Mouse (Mus musculus): ENCODE results near the gene Rarg. TPM values are rescaled to one million over a fixed set of nuclear protein-coding genes. Genes with fewer than 3 reads are reported as not detected.

Gene Rarg
- polyA plus RNA-seq, 1 experiment from 2014 or later = 19.2 TPM

DNA sequence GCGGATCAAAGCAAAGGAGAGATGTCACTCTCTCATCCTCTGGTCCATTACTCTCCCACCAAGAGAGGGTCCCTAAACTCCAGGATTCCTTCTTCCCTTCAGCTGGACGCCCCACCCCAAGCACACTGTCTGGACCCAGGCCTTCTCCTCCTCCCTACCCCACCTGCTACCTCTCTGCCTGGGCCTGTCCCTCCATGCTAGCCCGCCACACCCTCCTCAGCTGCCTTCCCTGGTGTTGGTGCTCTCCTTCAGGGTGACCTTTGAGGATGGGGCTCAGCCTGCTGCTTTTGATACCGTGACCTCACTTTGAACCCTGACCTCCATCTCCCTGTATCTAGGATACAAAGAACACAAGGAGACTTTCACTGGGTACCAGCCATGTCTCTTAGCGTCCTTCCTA is 6.8 kb downstream of the Rarg start:
- no peak for ATAC-seq (ENCODE audit: low FRiP score, low read depth)
- Histone ChIP-seq H3K4me1 (peaks cover 37% of the 10 kb centered on the region), H3K4me3 (no peak overlapping the region), H3K27ac (replicated peaks) (no peak overlapping the region), H3K9me3 (no peaks in the 10 kb centered on the region), H3K4me2 (replicated peaks) (no peak overlapping the region), H3K9ac (replicated peaks) (no peak overlapping the region), H3K36me3 (no peaks in the 10 kb centered on the region), H3K27me3 (peaks cover 96% of the 10 kb centered on the region)
- 44% methylated on average over 5 of the region's 5 CpGs for WGBS

DNA sequence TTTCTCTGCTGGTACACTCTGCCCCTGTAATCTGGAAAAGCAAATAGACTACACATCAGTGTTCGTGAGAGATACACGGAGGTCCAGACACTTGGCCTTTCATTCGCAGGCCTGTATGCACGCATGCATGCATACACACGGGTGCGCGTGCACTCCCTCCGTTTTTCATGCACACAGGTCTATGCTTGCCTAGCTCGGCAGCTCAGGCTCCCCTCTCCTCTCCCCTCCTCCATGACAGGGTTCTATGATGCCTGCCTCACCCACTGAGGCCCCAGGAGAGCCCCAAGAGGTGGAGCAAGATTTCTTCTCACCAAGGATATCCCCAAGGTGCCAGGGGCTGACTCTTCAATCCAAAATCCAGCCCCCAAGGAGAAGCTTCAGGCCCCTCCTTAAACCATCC is 7.3 kb downstream of the Rarg start:
- H3K27me3 ChIP-seq = peaks cover 96% of the 10 kb centered on the region
- H3K36me3 ChIP-seq = no peaks in the 10 kb centered on the region
- H3K27ac ChIP-seq (replicated peaks) = 0 out of 2 replicates have a peak overlapping the region, but pooled peaks have one; percentile 6
- H3K9ac ChIP-seq (replicated peaks) = no peak overlapping the region
- H3K4me1 ChIP-seq = peaks cover 43% of the 10 kb centered on the region
- no peaks in the 10 kb centered on the region for H3K9me3 ChIP-seq
- no peak for ATAC-seq (ENCODE audit: low FRiP score, low read depth)
- H3K4me3 ChIP-seq = no peak overlapping the region
- WGBS = 55% methylated on average over 9 of the region's 9 CpGs
- peak overlapping the region; percentile 17; the same call in 1 of the 2 replicates for H3K4me2 ChIP-seq (replicated peaks)

DNA sequence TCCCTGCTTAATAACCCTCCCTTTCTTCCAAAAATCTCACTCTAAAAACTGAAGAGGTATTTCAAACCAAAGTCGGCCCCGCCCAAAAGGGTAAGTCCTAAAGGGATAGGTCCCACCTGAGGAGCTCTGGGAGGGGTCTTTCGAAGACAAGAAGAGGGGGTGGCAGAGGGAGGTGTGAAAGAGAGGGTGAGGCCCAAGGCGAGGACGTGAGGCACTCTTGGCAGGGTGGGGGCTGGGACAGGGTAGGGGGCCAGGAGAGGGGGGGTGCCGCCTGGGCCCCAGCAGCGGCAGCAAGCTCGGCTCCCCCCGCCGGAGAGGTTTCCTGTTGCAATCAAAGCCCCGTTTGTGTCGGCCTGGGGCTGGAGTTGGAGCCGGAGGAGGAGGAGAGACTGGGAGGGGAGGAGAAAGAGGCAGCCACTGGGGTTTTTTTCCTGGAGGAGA is 8.0 kb downstream of the Rarg start:
- no peak for ATAC-seq (ENCODE audit: low FRiP score, low read depth)
- 5% methylated on average over 12 of the region's 13 CpGs for WGBS
- H3K9ac ChIP-seq (replicated peaks) = no peak overlapping the region
- H3K4me3 ChIP-seq = no peak overlapping the region
- peaks cover 96% of the 10 kb centered on the region for H3K27me3 ChIP-seq
- H3K4me2 ChIP-seq (replicated peaks) = peak overlapping the region; percentile 17
- no peaks in the 10 kb centered on the region for H3K36me3 ChIP-seq
- peaks cover 46% of the 10 kb centered on the region for H3K4me1 ChIP-seq
- no peaks in the 10 kb centered on the region for H3K9me3 ChIP-seq
- 0 out of 2 replicates have a peak overlapping the region, but pooled peaks have one; percentile 6 for H3K27ac ChIP-seq (replicated peaks)

DNA sequence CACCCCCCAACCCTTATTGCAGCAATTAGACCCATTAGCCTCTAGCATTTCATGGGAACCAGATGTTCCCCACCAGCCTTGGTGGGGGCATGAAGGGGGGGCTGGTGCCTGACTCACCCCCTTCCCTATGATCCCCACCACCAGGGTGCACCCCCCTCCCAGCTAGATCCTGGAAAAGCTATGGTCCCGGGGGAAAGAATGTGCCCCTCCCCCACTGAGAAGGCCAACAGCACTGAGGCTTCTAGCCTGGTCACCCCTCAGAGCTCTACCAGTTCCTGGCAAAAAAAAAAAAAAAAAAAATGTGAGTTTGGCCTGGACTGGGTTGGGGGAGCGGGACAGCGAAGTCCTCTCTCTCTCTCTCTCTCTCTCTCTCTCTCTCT is 8.5 kb downstream of the Rarg start:
- peaks cover 96% of the 10 kb centered on the region for H3K27me3 ChIP-seq
- H3K4me3 ChIP-seq = no peak overlapping the region
- H3K9me3 ChIP-seq = no peaks in the 10 kb centered on the region
- H3K36me3 ChIP-seq = no peaks in the 10 kb centered on the region
- H3K9ac ChIP-seq (replicated peaks) = no peak overlapping the region
- H3K4me2 ChIP-seq (replicated peaks) = no peak overlapping the region
- 0% methylated on average over 1 of the region's 3 CpGs for WGBS
- peaks cover 46% of the 10 kb centered on the region for H3K4me1 ChIP-seq
- no peak for ATAC-seq (ENCODE audit: low FRiP score, low read depth)
- H3K27ac ChIP-seq (replicated peaks) = no peak overlapping the region

DNA sequence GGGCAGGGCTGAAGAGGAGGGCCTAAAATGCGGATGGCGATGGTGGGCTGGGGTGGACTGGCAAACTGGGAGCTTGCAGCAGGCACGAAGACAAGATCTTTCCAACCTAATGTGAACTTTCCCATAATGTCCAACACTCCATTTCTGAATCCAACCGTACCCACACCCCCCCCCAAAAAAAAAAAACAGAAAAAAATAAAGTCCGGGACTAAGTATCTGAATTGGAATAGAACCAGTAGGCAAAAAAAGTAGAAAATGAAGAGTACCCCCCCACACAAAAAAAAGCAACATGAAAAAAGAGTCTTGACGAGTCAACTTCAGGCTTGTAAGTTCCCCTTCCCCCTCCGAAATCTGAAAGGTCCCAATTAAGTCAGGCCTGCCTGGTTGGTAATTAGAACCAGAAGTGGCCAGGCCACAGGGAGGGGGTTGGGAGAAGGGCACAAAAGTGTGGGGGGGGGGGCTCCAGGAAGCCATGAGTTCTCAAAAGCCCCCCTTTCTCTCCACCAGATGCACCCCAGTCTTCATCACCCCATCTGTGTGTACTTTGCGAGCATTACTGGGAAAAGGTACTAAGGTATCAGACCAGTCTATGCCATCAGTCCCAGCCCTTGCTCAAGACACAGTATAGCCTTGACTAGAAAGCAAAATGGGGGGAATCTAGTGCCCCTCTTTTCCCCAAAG is 9.0 kb downstream of the Rarg start:
- peak overlapping the region; percentile 99 for H3K4me2 ChIP-seq (replicated peaks)
- no peaks in the 10 kb centered on the region for H3K36me3 ChIP-seq
- peak overlapping the region; percentile 59; the same call in 1 of the 2 replicates for H3K9ac ChIP-seq (replicated peaks)
- peaks cover 51% of the 10 kb centered on the region for H3K4me1 ChIP-seq
- peak overlapping the region; percentile 60; the same call in 1 of the 2 replicates for H3K27ac ChIP-seq (replicated peaks)
- no peaks in the 10 kb centered on the region for H3K9me3 ChIP-seq
- WGBS = 6% methylated on average over 8 of the region's 8 CpGs
- peaks cover 96% of the 10 kb centered on the region for H3K27me3 ChIP-seq
- no peak for ATAC-seq (ENCODE audit: low FRiP score, low read depth)
- H3K4me3 ChIP-seq = peak overlapping the region; percentile 67

DNA sequence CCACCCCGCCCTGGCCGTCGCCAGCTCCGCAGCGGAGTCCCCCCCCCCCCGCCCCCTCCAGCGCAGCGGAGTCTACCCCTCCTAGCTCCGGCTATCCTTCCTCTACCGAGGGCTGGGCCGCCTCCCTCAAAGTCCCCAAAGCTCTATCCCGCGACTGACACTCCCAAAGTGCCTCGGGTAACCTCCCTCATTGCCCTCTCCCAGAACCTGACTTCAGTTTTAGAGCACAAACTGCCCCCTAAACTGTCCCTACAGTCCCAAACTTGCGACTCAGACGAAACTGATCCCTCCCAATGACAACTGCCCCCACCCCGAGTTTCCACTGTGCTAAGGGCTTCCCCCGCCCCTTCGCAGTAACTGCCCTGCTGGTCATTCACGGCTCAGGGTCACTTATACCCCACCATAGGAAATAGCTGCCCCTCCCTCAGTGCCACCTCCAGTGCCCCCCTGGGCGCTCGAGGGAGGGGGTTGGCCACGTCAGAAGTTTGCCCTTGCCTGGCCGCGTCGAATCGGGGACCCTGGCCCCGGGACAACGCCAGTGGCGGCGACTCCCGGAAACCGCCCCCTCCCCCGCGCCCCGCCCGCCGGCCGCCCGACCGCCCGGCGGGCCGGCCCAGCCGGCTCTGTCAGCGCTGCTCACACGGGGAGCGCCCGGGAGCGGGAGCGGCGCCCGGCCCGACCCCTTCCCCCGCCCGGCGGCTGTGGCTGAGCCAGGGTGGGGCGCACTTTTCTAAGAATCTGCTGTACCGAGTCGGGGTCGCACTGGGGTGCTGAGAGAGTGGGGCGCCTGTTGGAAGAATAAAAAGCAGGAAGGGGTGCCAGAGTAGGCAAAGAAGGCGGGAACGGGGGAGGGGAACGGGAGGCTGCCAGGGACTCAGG is 9.8 kb downstream of the Rarg start:
- no peaks in the 10 kb centered on the region for H3K9me3 ChIP-seq
- H3K4me2 ChIP-seq (replicated peaks) = peak overlapping the region; percentile 99
- H3K9ac ChIP-seq (replicated peaks) = peak overlapping the region; percentile 59
- ATAC-seq (ENCODE audit: low FRiP score, low read depth) = peak; percentile 32
- WGBS = under 1% methylated on average over 57 of the region's 65 CpGs
- H3K36me3 ChIP-seq = no peaks in the 10 kb centered on the region
- H3K27ac ChIP-seq (replicated peaks) = peak overlapping the region; percentile 60
- H3K4me1 ChIP-seq = peaks cover 58% of the 10 kb centered on the region
- H3K4me3 ChIP-seq = peak overlapping the region; percentile 67
- H3K27me3 ChIP-seq = peaks cover 99% of the 10 kb centered on the region

DNA sequence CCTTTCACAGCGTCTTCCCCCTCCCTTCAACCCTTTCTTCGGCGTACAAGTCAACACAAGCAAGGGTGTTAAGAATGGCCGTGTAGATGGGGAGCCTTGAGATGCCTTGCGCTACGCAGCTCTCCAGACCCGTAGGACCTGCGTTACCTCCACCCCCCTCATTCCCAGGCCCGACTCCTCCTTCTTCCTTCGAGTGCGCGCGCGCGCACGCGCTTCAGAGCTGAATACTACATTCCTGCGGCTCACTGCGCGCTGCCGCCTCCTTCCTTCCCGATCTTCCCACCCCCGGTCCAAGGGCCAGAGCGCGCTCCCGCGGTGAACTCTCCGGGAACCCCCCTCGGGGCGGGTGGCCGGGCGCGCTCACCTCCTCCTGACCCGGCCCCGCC is 10.5 kb downstream of the Rarg start:
- H3K4me2 ChIP-seq (replicated peaks) = peak overlapping the region; percentile 99
- no peaks in the 10 kb centered on the region for H3K36me3 ChIP-seq
- peaks cover 99% of the 10 kb centered on the region for H3K27me3 ChIP-seq
- H3K27ac ChIP-seq (replicated peaks) = 0 out of 2 replicates have a peak overlapping the region, but pooled peaks have one; percentile 35
- peaks cover 58% of the 10 kb centered on the region for H3K4me1 ChIP-seq
- no peaks in the 10 kb centered on the region for H3K9me3 ChIP-seq
- peak; percentile 72 for ATAC-seq (ENCODE audit: low FRiP score, low read depth)
- H3K4me3 ChIP-seq = peak overlapping the region; percentile 67
- under 1% methylated on average over 33 of the region's 35 CpGs for WGBS
- H3K9ac ChIP-seq (replicated peaks) = peak overlapping the region; percentile 59

DNA sequence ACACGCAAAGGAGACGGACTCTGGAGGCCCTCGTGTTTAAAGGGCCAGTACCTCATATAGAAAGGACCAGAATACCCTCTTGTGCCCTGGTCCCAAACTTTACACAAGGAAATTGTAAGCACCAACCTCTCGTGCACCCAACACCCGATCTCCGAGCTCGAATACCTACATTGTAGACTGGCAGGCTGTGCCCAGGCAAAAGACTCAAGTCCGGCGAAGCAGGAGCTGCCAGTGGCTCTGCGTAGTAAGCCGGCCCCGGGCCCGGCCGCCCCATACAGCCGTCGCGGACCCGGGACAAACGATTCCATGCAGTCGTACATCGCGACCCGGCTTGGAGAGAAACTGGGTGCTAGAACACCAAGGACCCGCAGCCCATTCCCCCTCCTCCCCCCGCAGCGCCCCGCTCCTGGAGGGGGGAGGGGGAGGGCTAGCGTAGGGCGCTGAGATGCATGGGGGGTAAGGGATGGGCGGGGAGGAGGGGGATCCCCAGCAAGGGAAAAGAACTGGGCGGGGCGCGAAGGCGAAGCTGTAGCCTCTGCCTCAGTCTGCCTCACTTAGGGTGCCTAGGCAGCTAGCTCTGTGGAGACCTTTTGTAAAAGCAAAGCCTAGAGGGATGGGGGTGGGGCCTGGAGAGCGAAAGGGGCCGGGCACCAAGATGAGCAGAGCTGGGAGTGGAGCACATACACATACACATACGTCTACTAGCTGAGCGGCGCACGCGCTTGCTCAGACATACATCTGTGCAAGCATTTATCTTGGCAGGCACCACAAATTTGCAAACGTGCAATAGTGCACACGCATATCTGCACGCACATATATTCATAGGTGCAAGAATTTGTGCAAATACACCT is 11.2 kb downstream of the Rarg start:
- H3K27ac ChIP-seq (replicated peaks) = 0 out of 2 replicates have a peak overlapping the region, but pooled peaks have one; percentile 35
- peak overlapping the region; percentile 67 for H3K4me3 ChIP-seq
- peak overlapping the region; percentile 99 for H3K4me2 ChIP-seq (replicated peaks)
- H3K36me3 ChIP-seq = no peaks in the 10 kb centered on the region
- peak overlapping the region; percentile 59 for H3K9ac ChIP-seq (replicated peaks)
- peaks cover 58% of the 10 kb centered on the region for H3K4me1 ChIP-seq
- H3K9me3 ChIP-seq = no peaks in the 10 kb centered on the region
- ATAC-seq (ENCODE audit: low FRiP score, low read depth) = peak; percentile 84
- WGBS = under 1% methylated on average over 41 of the region's 44 CpGs
- H3K27me3 ChIP-seq = peaks cover 99% of the 10 kb centered on the region

DNA sequence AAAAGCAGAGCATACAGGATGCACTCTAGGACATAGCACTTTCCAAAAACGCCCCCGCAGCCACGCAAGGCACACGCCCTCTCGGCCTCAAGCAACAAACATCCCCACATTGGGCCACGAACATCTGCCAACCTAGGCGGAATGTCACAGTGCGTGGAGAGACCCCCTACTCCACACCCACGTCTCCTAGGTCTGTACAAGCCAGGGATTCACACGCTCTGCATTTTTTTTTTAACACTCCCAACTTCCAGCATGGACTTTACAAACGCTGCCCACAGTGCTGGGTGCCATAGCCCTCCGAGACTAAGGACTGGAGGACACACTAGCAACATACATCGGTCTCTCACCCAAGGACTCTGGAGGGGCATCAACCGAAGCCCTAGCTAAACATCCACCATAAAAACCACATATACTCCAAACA is 11.8 kb downstream of the Rarg start:
- H3K4me2 ChIP-seq (replicated peaks) = peak overlapping the region; percentile 99
- no peak for ATAC-seq (ENCODE audit: low FRiP score, low read depth)
- H3K9me3 ChIP-seq = no peaks in the 10 kb centered on the region
- peaks cover 99% of the 10 kb centered on the region for H3K27me3 ChIP-seq
- peaks cover 58% of the 10 kb centered on the region for H3K4me1 ChIP-seq
- 4% methylated on average over 14 of the region's 14 CpGs for WGBS
- peak overlapping the region; percentile 59; the same call in 1 of the 2 replicates for H3K9ac ChIP-seq (replicated peaks)
- peak overlapping the region; percentile 67 for H3K4me3 ChIP-seq
- no peaks in the 10 kb centered on the region for H3K36me3 ChIP-seq
- H3K27ac ChIP-seq (replicated peaks) = no peak overlapping the region

DNA sequence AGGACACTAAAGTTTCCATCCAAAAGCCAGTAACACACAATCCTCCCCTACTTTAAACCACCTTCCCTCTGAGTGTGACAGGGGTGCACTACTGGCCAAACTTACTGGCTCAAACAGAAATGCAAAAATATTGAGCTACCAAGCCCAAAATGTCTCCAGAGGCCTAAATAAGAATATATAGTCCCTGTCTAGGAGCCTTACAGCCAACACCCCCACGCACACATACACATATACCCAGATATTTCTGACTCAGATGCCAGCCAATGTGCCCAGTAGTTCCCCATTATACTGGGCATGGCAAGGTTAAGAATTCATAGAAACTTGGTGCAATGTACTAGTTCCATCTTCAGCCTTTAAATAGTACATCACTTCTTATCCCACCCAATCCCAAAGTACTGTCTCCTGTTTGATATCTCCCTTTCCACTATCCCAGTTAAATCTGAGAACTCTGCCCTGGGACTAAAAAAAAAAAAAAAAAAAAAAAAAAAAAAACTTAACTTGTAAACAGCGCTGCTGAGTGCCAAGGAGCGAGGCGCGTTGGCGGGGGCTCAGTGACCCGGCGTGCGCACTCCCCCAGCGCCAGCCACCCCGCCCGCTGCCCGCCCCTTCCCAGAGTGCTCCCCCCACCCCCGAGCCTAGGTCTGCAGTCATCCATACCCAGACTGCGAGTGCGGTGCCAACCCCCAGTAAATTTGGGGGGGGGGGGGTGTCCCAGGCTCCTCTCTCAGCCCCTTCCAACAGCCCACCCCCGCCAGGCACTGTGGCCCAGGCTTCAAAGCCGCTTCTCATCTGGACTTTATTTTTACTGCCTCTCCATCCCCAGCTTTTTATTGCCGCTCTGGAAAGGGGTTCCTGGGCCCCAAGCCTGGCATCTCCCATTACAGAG is 12.8 kb downstream of the Rarg start:
- Histone ChIP-seq H3K4me3 (peak overlapping the region; percentile 67), H3K27me3 (peaks cover 91% of the 10 kb centered on the region), H3K4me1 (peaks cover 56% of the 10 kb centered on the region), H3K27ac (replicated peaks) (no peak overlapping the region), H3K9ac (replicated peaks) (no peak overlapping the region), H3K36me3 (no peaks in the 10 kb centered on the region), H3K4me2 (replicated peaks) (peak overlapping the region; percentile 25; the same call in 1 of the 2 replicates), H3K9me3 (no peaks in the 10 kb centered on the region)
- WGBS = 6% methylated on average over 19 of the region's 19 CpGs
- no peak for ATAC-seq (ENCODE audit: low FRiP score, low read depth)

Data from midbrain, embryonic 12.5 days (tissue).